Mouse (Mus musculus) MEL (cell line): ENCODE data around the gene Lrrc25. TPM values are rescaled to one million over a fixed set of nuclear protein-coding genes. Genes with fewer than 3 reads are reported as not detected.
A peak's percentile ranks its signal among the peaks of the same experiment; 100 is the strongest.

Experiments
- DNase-seq: peaks from one replicate; pipeline ENCODE4 v3.0.0; 2011; ENCODE audit warnings: low read depth, low spot score
- H3K27ac ChIP-seq: 2 replicates; pipeline ENCODE4 v1.5.1; 2012; ENCODE audit warnings: low read depth, mild to moderate bottlenecking, control low read depth, low read length, moderate library complexity; ENCODE audit not compliant: control insufficient read depth
- H3K27me3 ChIP-seq, 2 experiments: fragments of 150-350 bp in 1 of 2; sonication (generic) in 1 of 2; 2 replicates each; pipeline ENCODE4 v1.6.1; 2012; ENCODE audit warnings: low read length in 2 of 2, mild to moderate bottlenecking in 2 of 2, improper control_type of control experiment in 1 of 2, moderate library complexity in 1 of 2; ENCODE audit not compliant: insufficient read depth in 2 of 2, control insufficient read depth in 1 of 2
- H3K36me3 ChIP-seq, 2 experiments: 2 replicates each; pipeline ENCODE4 v1.6.1; 2012 to 2014; ENCODE audit warnings: low read length in 2 of 2, improper control_type of control experiment in 1 of 2, inconsistent platforms in 1 of 2, mild to moderate bottlenecking in 1 of 2; ENCODE audit not compliant: insufficient read depth in 2 of 2, control insufficient read depth in 1 of 2
- H3K4me1 ChIP-seq, 2 experiments: fragments of 150-350 bp in 1 of 2; sonication (generic) in 1 of 2; 2 replicates each; pipeline ENCODE4 v1.6.1; 2012; ENCODE audit warnings: low read length in 2 of 2, improper control_type of control experiment in 1 of 2, mild to moderate bottlenecking in 1 of 2; ENCODE audit not compliant: insufficient read depth in 2 of 2, control insufficient read depth in 1 of 2
- H3K4me3 ChIP-seq, 2 experiments: fragments of 150-350 bp in 1 of 2; sonication (generic) in 1 of 2; 2 replicates each; pipeline ENCODE4 v1.5.1; 2012; ENCODE audit warnings: low read depth in 2 of 2, low read length in 2 of 2, mild to moderate bottlenecking in 2 of 2, moderate library complexity in 2 of 2, control low read depth in 1 of 2, improper control_type of control experiment in 1 of 2; ENCODE audit not compliant: control insufficient read depth in 1 of 2, insufficient read depth in 1 of 2
- H3K79me2 ChIP-seq: 2 replicates; pipeline ENCODE4 v1.6.1; 2012; ENCODE audit warnings: mild to moderate bottlenecking, low read length, moderate library complexity; ENCODE audit not compliant: control insufficient read depth, poor library complexity, insufficient read depth
- H3K9ac ChIP-seq: 2 replicates; pipeline ENCODE4 v1.6.1; 2012; ENCODE audit warnings: low read depth, mild to moderate bottlenecking, control low read depth, low read length, moderate library complexity; ENCODE audit not compliant: control insufficient read depth, poor library complexity, severe bottlenecking
- H3K9me3 ChIP-seq: fragments of 150-350 bp; sonication (generic); replicated peaks from 2 replicates; pipeline ENCODE4 v1.6.1; 2012; ENCODE audit warnings: mild to moderate bottlenecking, low read length, improper control_type of control experiment, moderate library complexity; ENCODE audit not compliant: insufficient read depth
- BHLHE40 ChIP-seq: IDR thresholded peaks from 2 replicates; pipeline ENCODE4 v1.6.1; 2012; ENCODE audit warnings: low read depth, mild to moderate bottlenecking, inconsistent platforms, low read length, improper control_type of control experiment, borderline replicate concordance
- CHD1 ChIP-seq: IDR thresholded peaks from 2 replicates; pipeline ENCODE4 v1.6.1; 2012; ENCODE audit warnings: low read depth, mild to moderate bottlenecking, inconsistent platforms, low read length, improper control_type of control experiment
- CHD2 ChIP-seq: IDR thresholded peaks from 2 replicates; pipeline ENCODE4 v1.6.1; 2011; ENCODE audit warnings: low read length, improper control_type of control experiment
- CTCF ChIP-seq, 3 experiments: IDR thresholded peaks in 2 of 3; conservative IDR thresholded peaks in 1 of 3; 2 replicates each; pipeline ENCODE4 v1.5.1; 2011 to 2012; ENCODE audit warnings: low read length in 3 of 3, low read depth in 2 of 3, mild to moderate bottlenecking in 2 of 3, improper control_type of control experiment in 1 of 3, inconsistent platforms in 1 of 3, mixed read lengths in 1 of 3, moderate library complexity in 1 of 3; ENCODE audit not compliant: control insufficient read depth in 1 of 3, insufficient read depth in 1 of 3, poor library complexity in 1 of 3, severe bottlenecking in 1 of 3
- E2F4 ChIP-seq: IDR thresholded peaks from 2 replicates; pipeline ENCODE4 v1.6.1; 2011; ENCODE audit warnings: low read depth, low read length, improper control_type of control experiment, borderline replicate concordance
- ELF1 ChIP-seq: IDR thresholded peaks from 2 replicates; pipeline ENCODE4 v1.6.1; 2014; ENCODE audit warnings: low read depth, mild to moderate bottlenecking, inconsistent platforms, low read length, improper control_type of control experiment, moderate library complexity
- EP300 ChIP-seq, 2 experiments: IDR thresholded peaks; 2 replicates each; pipeline ENCODE4 v1.6.1; 2011; ENCODE audit warnings: improper control_type of control experiment in 2 of 2, low read length in 2 of 2, low read depth in 1 of 2, mild to moderate bottlenecking in 1 of 2
- ETS1 ChIP-seq: IDR thresholded peaks from 2 replicates; pipeline ENCODE4 v1.6.1; 2012; ENCODE audit warnings: low read depth, mild to moderate bottlenecking, inconsistent platforms, low read length, improper control_type of control experiment, moderate library complexity
- GABPA ChIP-seq: IDR thresholded peaks from 2 replicates; pipeline ENCODE4 v1.6.1; 2012; ENCODE audit warnings: low read depth, mild to moderate bottlenecking, inconsistent platforms, low read length, improper control_type of control experiment, moderate library complexity
- GATA1 ChIP-seq: IDR thresholded peaks from 2 replicates; pipeline ENCODE4 v1.6.1; 2011; ENCODE audit warnings: low read depth, low read length, improper control_type of control experiment
- HCFC1 ChIP-seq: IDR thresholded peaks from 2 replicates; pipeline ENCODE4 v1.6.1; 2012; ENCODE audit warnings: low read depth, mild to moderate bottlenecking, inconsistent platforms, low read length, improper control_type of control experiment, moderate library complexity
- MAX ChIP-seq: IDR thresholded peaks from 2 replicates; pipeline ENCODE4 v1.6.1; 2011; ENCODE audit warnings: low read length, improper control_type of control experiment
- MXI1 ChIP-seq: IDR thresholded peaks from 2 replicates; pipeline ENCODE4 v1.6.1; 2011; ENCODE audit warnings: mild to moderate bottlenecking, low read depth, low read length, improper control_type of control experiment
- MYB ChIP-seq: IDR thresholded peaks from 2 replicates; pipeline ENCODE4 v1.6.1; 2011; ENCODE audit warnings: mild to moderate bottlenecking, low read depth, low read length, improper control_type of control experiment
- MYC ChIP-seq: IDR thresholded peaks from 2 replicates; pipeline ENCODE4 v1.6.1; 2011; ENCODE audit warnings: low read depth, mild to moderate bottlenecking, low read length, improper control_type of control experiment, moderate library complexity
- NELFE ChIP-seq: IDR thresholded peaks from 2 replicates; pipeline ENCODE4 v1.6.1; 2011; ENCODE audit warnings: low read depth, low read length, improper control_type of control experiment
- NRF1 ChIP-seq: IDR thresholded peaks from 2 replicates; pipeline ENCODE4 v1.6.1; 2014; ENCODE audit warnings: low read depth, mild to moderate bottlenecking, inconsistent platforms, low read length, improper control_type of control experiment, moderate library complexity; ENCODE audit not compliant: poor library complexity, insufficient read depth, severe bottlenecking
- POLR2A ChIP-seq, 2 experiments: IDR thresholded peaks; 2 replicates each; pipeline ENCODE4 v1.6.1; 2011 to 2012; ENCODE audit warnings: low read length in 2 of 2, mild to moderate bottlenecking in 2 of 2, control low read depth in 1 of 2, improper control_type of control experiment in 1 of 2, low read depth in 1 of 2, moderate library complexity in 1 of 2; ENCODE audit not compliant: control insufficient read depth in 1 of 2, insufficient read depth in 1 of 2, poor library complexity in 1 of 2
- POLR2AphosphoS2 ChIP-seq: IDR thresholded peaks from 2 replicates; pipeline ENCODE4 v1.6.1; 2011; ENCODE audit warnings: low read length, improper control_type of control experiment
- POLR2AphosphoS5 ChIP-seq: IDR thresholded peaks from 2 replicates; pipeline ENCODE4 v1.6.1; 2012; ENCODE audit warnings: low read depth, borderline replicate concordance, mild to moderate bottlenecking, inconsistent platforms, low read length, moderate library complexity, mixed read lengths
- RAD21 ChIP-seq: IDR thresholded peaks from 2 replicates; pipeline ENCODE4 v1.6.1; 2011; ENCODE audit warnings: mild to moderate bottlenecking, low read depth, low read length, improper control_type of control experiment
- RCOR1 ChIP-seq: IDR thresholded peaks from 2 replicates; pipeline ENCODE4 v1.6.1; 2012; ENCODE audit warnings: low read depth, mild to moderate bottlenecking, inconsistent platforms, low read length, improper control_type of control experiment
- SIN3A ChIP-seq: IDR thresholded peaks from 2 replicates; pipeline ENCODE4 v1.6.1; 2012; ENCODE audit warnings: low read length, improper control_type of control experiment, inconsistent platforms
- SMC3 ChIP-seq: IDR thresholded peaks from 2 replicates; pipeline ENCODE4 v1.6.1; 2011; ENCODE audit warnings: low read depth, low read length, improper control_type of control experiment
- TAL1 ChIP-seq: IDR thresholded peaks from 2 replicates; pipeline ENCODE4 v1.6.1; 2012; ENCODE audit warnings: mild to moderate bottlenecking, inconsistent platforms, low read length, moderate library complexity, mixed read lengths
- TBP ChIP-seq: IDR thresholded peaks from 2 replicates; pipeline ENCODE4 v1.8.0; 2011; ENCODE audit warnings: low read depth, low read length, improper control_type of control experiment
- UBTF ChIP-seq: IDR thresholded peaks from 2 replicates; pipeline ENCODE4 v1.6.1; 2012; ENCODE audit warnings: low read depth, mild to moderate bottlenecking, inconsistent platforms, low read length, improper control_type of control experiment, moderate library complexity, borderline replicate concordance; ENCODE audit not compliant: insufficient read depth
- USF1 ChIP-seq: IDR thresholded peaks from 2 replicates; pipeline ENCODE4 v1.6.1; 2014; ENCODE audit warnings: low read depth, mild to moderate bottlenecking, inconsistent platforms, low read length, improper control_type of control experiment, moderate library complexity
- USF2 ChIP-seq, 2 experiments: IDR thresholded peaks; 2 replicates each; pipeline ENCODE4 v1.6.1; 2011 to 2012; ENCODE audit warnings: improper control_type of control experiment in 2 of 2, low read length in 2 of 2, borderline replicate concordance in 1 of 2, inconsistent platforms in 1 of 2, low read depth in 1 of 2, mild to moderate bottlenecking in 1 of 2; ENCODE audit not compliant: insufficient read depth in 1 of 2
- ZC3H11A ChIP-seq: IDR thresholded peaks from 2 replicates; pipeline ENCODE4 v1.6.1; 2012; ENCODE audit warnings: low read depth, mild to moderate bottlenecking, inconsistent platforms, low read length, improper control_type of control experiment
- ZMIZ1 ChIP-seq: IDR thresholded peaks from 2 replicates; pipeline ENCODE4 v1.6.1; 2012; ENCODE audit warnings: low read depth, mild to moderate bottlenecking, inconsistent platforms, low read length, improper control_type of control experiment, moderate library complexity
- ZNF384 ChIP-seq: IDR thresholded peaks from 2 replicates; pipeline ENCODE4 v1.6.1; 2012; ENCODE audit warnings: low read depth, mild to moderate bottlenecking, inconsistent platforms, low read length, improper control_type of control experiment
- polyA plus RNA-seq, 2 experiments: library from polyadenylated mRNA; stranded (reverse) in 1 of 2; unstranded in 1 of 2; fragments of >175 nt in 1 of 2; fragments of >200 nt in 1 of 2; gene quantifications; 2 replicates each; pipeline versions ENCODE4 v1.2.1 to v1.2.4; 2012; ENCODE audit warnings: low replicate concordance in 2 of 2, low read depth in 1 of 2; ENCODE audit not compliant: insufficient read length in 2 of 2, insufficient read depth in 1 of 2, missing spikeins in 1 of 2
- total RNA-seq: library from RNA; depleted of rRNA; stranded (reverse); fragments of 300-350 nt; gene quantifications from 2 replicates; pipeline ENCODE4 v1.2.3, GENCODE M21; 2012

Lrrc25 gene
- total and polyA plus RNA-seq, 3 experiments: 0.39 to 1.1 TPM; not detected in 1

- H3K9ac ChIP-seq: no peak overlapping the region
- H3K27me3 ChIP-seq: no peaks in the 10 kb centered on the region
- H3K9me3 ChIP-seq: no peaks in the 10 kb centered on the region
- no peak overlapping the region for H3K4me3 ChIP-seq
- peak; percentile 65 for DNase-seq
- no peaks in the 10 kb centered on the region for H3K79me2 ChIP-seq
- H3K4me1 ChIP-seq: peaks cover 5 to 9% of the 10 kb centered on the region in 2 experiments; a peak in 2 of 4 replicates
- H3K27ac ChIP-seq: no peak overlapping the region
- TF ChIP-seq MAX: no peak
- no peak for TF ChIP-seq EP300 (IDR thresholded peaks at IDR 0.05; ENCODE audit: low read depth in 1 of 2, low read length in 2 of 2)
- peak; percentile 76 for TF ChIP-seq SMC3
- no peak for TF ChIP-seq RCOR1
- no peak for TF ChIP-seq BHLHE40
- TF ChIP-seq MXI1: no peak
- TF ChIP-seq CHD2: no peak
- TF ChIP-seq MYC: no peak
- no peak for TF ChIP-seq POLR2AphosphoS5
- no peak for TF ChIP-seq USF2 (IDR thresholded peaks at IDR 0.05; ENCODE audit: borderline replicate concordance in 1 of 2, insufficient read depth in 1 of 2, low read depth in 1 of 2, low read length in 2 of 2)
- peak; percentile 73 for TF ChIP-seq RAD21
- peak; percentile 38; the same call in 1 of the 2 replicates for TF ChIP-seq ZC3H11A
- no peak for TF ChIP-seq ELF1
- TF ChIP-seq MYB: no peak
- no peak for TF ChIP-seq GABPA
- TF ChIP-seq NRF1: no peak
- TF ChIP-seq UBTF: no peak
- no peak for TF ChIP-seq ETS1
- TF ChIP-seq CHD1: no peak
- no peak for TF ChIP-seq SIN3A
- no peak for TF ChIP-seq ZNF384
- no peak for TF ChIP-seq E2F4
- TF ChIP-seq TAL1: no peak
- TF ChIP-seq CTCF (IDR thresholded peaks at IDR 0.05 in 2 of 3, conservative IDR thresholded peaks at IDR 0.05 in 1 of 3; ENCODE audit: control insufficient read depth in 1 of 3, insufficient read depth in 1 of 3, low read depth in 2 of 3, low read length in 3 of 3, poor library complexity in 1 of 3, severe bottlenecking in 1 of 3): peak; percentile 69 to 84 (median 82)
- no peak for TF ChIP-seq NELFE
- TF ChIP-seq POLR2A (IDR thresholded peaks at IDR 0.05; ENCODE audit: control insufficient read depth in 1 of 2, insufficient read depth in 1 of 2, low read depth in 1 of 2, low read length in 2 of 2, poor library complexity in 1 of 2): no peak
- TF ChIP-seq ZMIZ1: no peak
- no peak for TF ChIP-seq POLR2AphosphoS2
- TF ChIP-seq HCFC1: no peak
- no peak for TF ChIP-seq TBP
- no peak for TF ChIP-seq USF1
- TF ChIP-seq GATA1: no peak
- H3K36me3 ChIP-seq: peaks cover 2 to 12% of the 10 kb centered on the region in 2 experiments; a peak in 3 of 4 replicates
These were observed 30.7 kb upstream of the Lrrc25 start for GRCm38 (mm10) chr8:70585258-70585652.
